In the genomic region with DNA sequence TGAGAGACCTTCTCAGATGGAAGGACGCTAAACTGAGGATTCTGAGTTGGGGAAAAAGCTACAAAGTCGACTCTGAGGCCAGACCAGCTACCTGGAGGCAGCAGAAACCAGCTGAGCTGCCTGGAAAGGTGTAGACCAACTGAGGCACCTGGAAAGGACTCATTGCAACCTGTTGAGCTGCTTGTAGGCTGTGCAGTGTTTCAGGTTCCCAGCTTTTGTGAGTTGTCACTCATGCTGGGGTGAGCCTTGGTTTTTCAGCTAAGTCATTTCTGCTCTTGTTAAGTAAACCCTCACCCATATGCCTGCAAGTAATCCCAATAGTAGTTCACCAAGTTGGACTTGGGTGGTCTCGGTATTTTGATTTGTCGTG, we compare ENCODE assay signal across 8 mouse cellular contexts. TPM values are rescaled to one million over a fixed set of nuclear protein-coding genes. Genes with fewer than 3 reads are reported as not detected.
DNase-seq lines count a peak whose midpoint lies in the region; ATAC-seq and TF ChIP-seq lines count a peak whose summit lies in the region.

No protein-coding gene starts in this region.

- WGBS in spleen, adult 2 months = 19% methylated on average over 4 of the region's 4 CpGs
- 24% methylated on average over 4 of the region's 4 CpGs for WGBS in hindbrain, embryonic 14.5 days
- WGBS in midbrain, embryonic 11.5 days = 29% methylated on average over 4 of the region's 4 CpGs

- H3K27me3 ChIP-seq in spleen, adult 2 months (ENCODE audit: control insufficient read depth, insufficient read depth, low read length) = no peaks in the 10 kb centered on the region
- no peaks in the 10 kb centered on the region for H3K27me3 ChIP-seq in hindbrain, embryonic 14.5 days (ENCODE audit: control insufficient read depth, insufficient read depth, low read length)
- H3K27me3 ChIP-seq in midbrain, embryonic 11.5 days (ENCODE audit: control insufficient read depth, insufficient read depth, low read length) = no peaks in the 10 kb centered on the region

- no peak for TF ChIP-seq CTCF in spleen, adult 2 months (IDR thresholded peaks at IDR 0.05; ENCODE audit: extremely low read depth, insufficient read depth, insufficient read length, insufficient replicate concordance)

- no peak for TF ChIP-seq POLR2A in spleen, adult 2 months (IDR thresholded peaks at IDR 0.05; ENCODE audit: low read depth, low read length)

- H3K9me3 ChIP-seq in hindbrain, embryonic 14.5 days (ENCODE audit: control insufficient read depth, low read length) = no peaks in the 10 kb centered on the region
- no peaks in the 10 kb centered on the region for H3K9me3 ChIP-seq in midbrain, embryonic 11.5 days (ENCODE audit: control insufficient read depth, low read length)

- peaks cover 3% of the 10 kb centered on the region; the same call in 1 of the 2 replicates for H3K4me1 ChIP-seq in spleen, adult 2 months (ENCODE audit: control insufficient read depth, insufficient read depth, insufficient read length)
- H3K4me1 ChIP-seq in hindbrain, embryonic 14.5 days (replicated peaks; ENCODE audit: control insufficient read depth, insufficient read depth, low read length) = peaks cover 21% of the 10 kb centered on the region
- peaks cover 10% of the 10 kb centered on the region for H3K4me1 ChIP-seq in midbrain, embryonic 11.5 days (ENCODE audit: control insufficient read depth, insufficient read depth, low read length)

- peak overlapping the region; percentile 75 for H3K4me3 ChIP-seq in spleen, adult 2 months (ENCODE audit: extremely low read depth, insufficient read depth, insufficient read length)
- H3K4me3 ChIP-seq in hindbrain, embryonic 14.5 days (replicated peaks; ENCODE audit: low read length) = peak overlapping the region; percentile 89
- peak overlapping the region; percentile 93 for H3K4me3 ChIP-seq in midbrain, embryonic 11.5 days (ENCODE audit: low read depth, low read length)

- H3K4me2 ChIP-seq in hindbrain, embryonic 14.5 days (replicated peaks) = peak overlapping the region; percentile 75
- H3K4me2 ChIP-seq in midbrain, embryonic 11.5 days = peak overlapping the region; percentile 67

- peak; percentile 31; the same call in 1 of the 2 replicates for ATAC-seq in cerebellum, adult (ENCODE audit: insufficient number of reproducible peaks, low FRiP score, low TSS enrichment)
- peak; percentile 32 for ATAC-seq in hindbrain, embryonic 14.5 days (ENCODE audit: low FRiP score)
- peak; percentile 19; the same call in 1 of the 2 replicates for ATAC-seq in midbrain, embryonic 11.5 days (ENCODE audit: low FRiP score)

- H3K36me3 ChIP-seq in spleen, adult 2 months (ENCODE audit: control insufficient read depth, insufficient read depth, low read length) = peaks cover 1% of the 10 kb centered on the region; the same call in 1 of the 2 replicates
- peaks cover 13% of the 10 kb centered on the region for H3K36me3 ChIP-seq in hindbrain, embryonic 14.5 days (replicated peaks; ENCODE audit: control insufficient read depth, insufficient read depth)
- H3K36me3 ChIP-seq in midbrain, embryonic 11.5 days (ENCODE audit: control insufficient read depth, insufficient read depth, low read length) = no peaks in the 10 kb centered on the region; the same call in none of the 2 replicates

- peak overlapping the region; percentile 81 for H3K9ac ChIP-seq in hindbrain, embryonic 14.5 days
- H3K9ac ChIP-seq in midbrain, embryonic 11.5 days (ENCODE audit: low read length) = peak overlapping the region; percentile 88; the same call in 1 of the 2 replicates

- no peak overlapping the region for H3K27ac ChIP-seq in spleen, adult 2 months (ENCODE audit: insufficient read depth, low read length)
- peak overlapping the region; percentile 72; the same call in 1 of the 2 replicates for H3K27ac ChIP-seq in hindbrain, embryonic 14.5 days
- H3K27ac ChIP-seq in midbrain, embryonic 11.5 days (ENCODE audit: low read depth, low read length) = no peak overlapping the region

- no peak for DNase-seq in cerebellum, adult 18-20 months
- no peak for DNase-seq in spleen, adult 2 months (ENCODE audit: low read depth in 1 of 2, low spot score in 2 of 2)
- no peak for DNase-seq in spleen, adult 18-20 months
- DNase-seq in hindbrain, embryonic 14.5 days (ENCODE audit: low spot score) = peak; percentile 25
- peak; percentile 84 for DNase-seq in midbrain, embryonic 11.5 days (ENCODE audit: low spot score, missing footprints)
- no peak for DNase-seq in right cerebral cortex, postnatal 4 days
- DNase-seq in adipocyte (ENCODE audit: low spot score) = no peak

RNA-seq across cellular contexts. Expression of gene Nfrkb, which starts 0.5 kb away (rescaled TPM):
- polyA plus RNA-seq in spleen, adult 2 months (2012; rRNA removed) = 23.6 and 29.6 TPM in 2 replicates
- polyA plus RNA-seq in hindbrain, embryonic 14.5 days (2014; fragmentation: Nextera tagmentation; extraction: Ambion mirVana) = 25.4 and 32.0 TPM in 2 replicates
- polyA plus RNA-seq in midbrain, embryonic 11.5 days (2014; fragmentation: Nextera tagmentation; extraction: Ambion mirVana) = 19.3 and 19.8 TPM in 2 replicates

Comparison
In these comparisons a context has a peak if more than half of its experiments do, and no peak if none do; other contexts are left out.
1. DNase-seq: peak in hindbrain, embryonic 14.5 days (single experiment) and midbrain, embryonic 11.5 days (single experiment); none in cerebellum, adult 18-20 months (0 of 2), spleen, adult 2 months (0 of 2), spleen, adult 18-20 months (0 of 2), right cerebral cortex, postnatal 4 days (single experiment) and adipocyte (single experiment).
2. Peak in every context shown above with its lines, with median percentiles within 50 percentile points of each other: ATAC-seq and H3K4me3 ChIP-seq.